Mouse (Mus musculus): ENCODE measurements around the gene Epha1.

Gene Epha1

DNA sequence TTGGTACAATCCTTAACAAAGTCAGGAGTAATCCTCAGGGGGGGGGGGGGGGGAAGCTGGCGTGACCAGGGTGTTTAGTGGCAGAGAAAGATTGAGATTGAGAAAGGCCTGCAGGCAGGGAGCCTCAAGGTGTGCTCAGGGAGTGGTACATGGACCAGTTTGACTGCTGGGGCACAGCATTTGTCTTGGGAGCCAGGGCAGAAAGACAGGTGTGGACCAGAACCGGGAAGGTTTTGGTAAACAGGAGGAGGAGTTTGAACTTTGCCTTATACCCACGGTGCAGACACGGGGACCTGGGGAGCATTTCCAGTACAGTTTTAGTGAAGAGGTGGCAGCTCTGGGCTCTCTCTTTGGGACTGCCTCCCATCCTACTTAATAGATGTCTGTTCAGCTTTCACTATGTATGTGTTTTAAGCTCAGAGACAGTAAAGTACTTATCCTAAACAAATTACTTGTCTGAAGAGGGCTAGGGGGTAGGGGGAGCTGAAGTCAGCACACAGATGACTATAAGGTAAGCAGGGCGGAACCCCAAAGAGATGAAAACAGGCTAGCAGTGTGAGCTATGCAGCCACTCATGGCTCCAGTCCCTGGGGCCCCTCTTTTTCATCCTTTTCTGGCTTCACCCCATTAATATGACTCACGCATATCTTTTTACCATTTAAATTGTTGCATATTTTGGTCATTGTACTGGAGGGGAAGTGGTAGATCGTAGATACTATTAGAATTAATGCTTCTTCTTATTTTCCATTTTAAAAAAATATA is 782 bp upstream of the Epha1 start:
- DNase-seq: no peak

DNA sequence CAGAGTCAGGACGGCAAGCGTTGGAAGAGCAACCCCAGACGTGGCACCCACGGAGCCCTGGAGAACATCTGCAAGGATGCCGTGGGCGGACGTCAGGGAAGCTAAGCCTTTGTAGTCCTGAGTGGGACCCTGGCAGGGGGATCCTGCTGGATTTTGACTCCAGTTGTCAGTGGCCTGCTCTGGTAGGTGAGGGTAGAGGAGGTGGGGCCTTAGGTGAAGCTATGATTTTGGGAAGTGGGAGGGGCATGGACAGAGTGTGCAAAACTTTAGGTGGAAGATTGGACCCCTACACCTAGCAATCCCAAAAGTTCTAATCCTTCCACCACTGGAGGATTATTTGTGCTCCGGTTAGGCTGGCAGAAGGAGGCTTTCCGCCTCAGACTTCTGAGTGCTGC is 650 bp downstream of the Epha1 start:
- DNase-seq: no peak

DNA sequence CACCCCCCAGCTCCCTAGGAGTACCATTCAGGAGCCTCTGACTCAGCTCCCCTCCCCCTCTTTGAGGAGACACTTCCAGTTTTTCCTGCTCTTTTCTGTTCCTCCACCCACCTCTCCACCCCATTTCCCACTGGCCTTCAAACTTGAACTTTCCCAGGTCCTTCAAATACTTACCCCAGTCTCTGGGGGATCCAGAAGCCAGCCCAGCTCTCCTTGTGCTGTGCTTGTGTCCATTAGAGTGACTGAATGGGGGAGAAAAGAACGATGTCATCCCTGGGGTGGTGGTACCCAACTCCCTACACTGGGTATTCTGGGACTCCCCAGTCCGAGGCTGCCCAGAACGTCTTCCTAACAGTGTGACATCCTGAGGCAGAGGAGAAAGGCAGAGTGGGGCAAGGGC is 1.1 kb downstream of the Epha1 start:
- DNase-seq: no peak

DNA sequence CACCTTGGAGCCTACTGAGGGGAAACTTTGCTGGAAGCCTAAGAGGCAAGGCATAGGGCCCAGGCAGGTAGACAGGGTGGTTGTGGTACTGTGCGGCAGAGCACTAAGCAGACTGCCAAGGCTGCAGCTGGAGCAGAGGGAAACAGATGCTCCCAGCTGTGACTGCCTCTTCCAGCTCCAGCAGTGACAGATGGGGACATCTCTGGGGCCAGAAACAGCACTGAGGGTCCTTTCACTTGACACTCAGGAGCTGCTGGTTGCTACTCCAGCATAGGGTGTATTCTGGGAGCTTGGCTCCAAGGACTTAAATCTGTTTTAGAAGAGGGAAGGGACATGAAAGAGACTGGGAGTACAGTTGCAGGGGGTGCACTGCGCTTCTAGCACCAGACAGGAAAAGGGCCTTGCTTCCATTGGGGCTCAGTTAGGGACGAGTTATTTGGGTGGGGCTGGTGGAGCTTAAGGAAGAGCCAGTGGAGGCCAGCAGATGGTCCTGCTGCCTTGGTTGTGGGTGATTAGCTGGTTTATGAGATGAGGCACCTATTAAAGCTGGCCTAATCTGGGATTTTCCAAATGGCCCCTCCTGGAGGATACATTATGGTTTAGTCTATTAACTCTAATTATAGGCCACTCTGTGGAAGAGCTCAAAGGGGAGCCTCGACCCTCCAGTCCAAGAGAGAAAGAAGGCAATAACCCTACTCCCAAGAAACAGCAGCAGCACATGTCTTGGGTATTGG is 2.3 kb downstream of the Epha1 start:
- DNase-seq: no peak

DNA sequence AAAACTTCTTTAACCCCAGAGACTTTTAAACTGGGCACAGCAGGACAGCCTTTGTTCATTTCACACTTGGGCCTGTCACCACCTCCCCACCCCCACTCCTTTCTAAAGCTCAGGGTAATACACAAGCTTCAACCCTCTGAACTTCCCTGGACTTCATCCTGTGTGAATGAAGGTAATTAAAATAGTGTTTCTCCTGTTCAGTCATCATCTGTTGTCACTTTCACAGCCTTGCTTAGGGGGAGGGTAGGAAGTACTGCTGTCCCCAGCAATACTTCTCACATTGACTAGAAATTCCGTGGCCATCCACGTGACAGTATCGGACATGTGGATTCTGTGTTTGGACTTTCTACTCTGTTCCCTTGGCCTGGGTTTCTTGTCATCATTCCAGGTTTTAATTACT is 3.2 kb downstream of the Epha1 start:
- peak; percentile 68 to 79 for DNase-seq

DNA sequence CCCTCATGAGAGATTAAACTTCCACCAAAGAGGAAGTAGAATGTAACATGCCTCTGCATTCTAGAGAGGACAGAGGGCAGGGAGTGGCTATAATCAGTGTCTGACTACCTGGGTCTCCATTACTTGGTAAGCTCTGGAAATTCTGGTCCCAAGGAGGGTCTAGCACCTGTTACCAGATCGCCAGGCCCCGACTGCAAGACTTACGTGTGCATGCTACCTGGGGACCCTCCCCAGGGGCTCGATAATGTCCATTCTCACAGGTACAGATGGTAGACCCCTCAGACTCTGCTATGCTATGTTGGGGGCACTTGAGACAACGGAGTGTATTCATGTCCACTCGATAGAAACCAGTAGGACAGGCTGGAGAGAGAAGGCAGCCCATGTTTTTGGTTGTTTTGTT is 7.9 kb downstream of the Epha1 start:
- no peak for DNase-seq

DNA sequence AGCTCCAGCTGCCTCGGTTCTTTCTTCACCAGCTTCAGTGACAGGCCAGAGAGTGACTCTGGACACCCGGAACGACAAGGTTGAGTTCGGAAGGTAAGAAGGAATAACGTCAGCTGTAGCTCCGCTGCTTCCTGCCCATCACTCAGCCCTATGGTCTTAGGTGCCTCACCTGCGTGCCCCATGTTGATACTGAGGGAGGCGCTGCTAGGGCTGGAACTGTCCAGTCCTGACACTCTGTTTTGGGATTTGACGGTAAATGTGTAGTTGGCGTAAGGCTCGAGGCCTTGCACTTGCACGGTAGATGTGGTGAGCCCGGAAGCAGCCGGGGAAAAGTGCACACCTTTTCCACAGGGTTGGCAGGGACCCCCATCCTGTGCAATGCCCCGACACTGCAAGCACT is 8.5 kb downstream of the Epha1 start:
- no peak for DNase-seq

DNA sequence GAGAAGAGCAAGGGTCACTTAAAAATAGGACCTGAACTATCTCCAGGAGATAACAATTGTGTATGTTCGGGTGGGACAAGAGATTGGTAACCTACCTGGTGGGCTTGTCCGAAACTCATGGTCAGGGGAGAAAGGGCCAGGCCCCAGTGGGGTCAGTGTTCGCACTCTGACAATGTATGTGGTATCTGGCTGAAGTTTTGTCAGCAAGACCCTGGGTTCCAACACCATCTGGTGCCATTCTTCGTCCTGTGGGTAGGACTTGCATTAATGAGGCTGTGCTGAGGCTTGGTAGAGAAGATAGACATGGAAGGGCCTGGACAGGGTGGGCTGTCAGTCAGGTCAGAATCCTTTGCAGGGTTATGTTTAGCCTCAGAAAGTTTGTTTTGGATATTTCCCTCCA is 9.0 kb downstream of the Epha1 start:
- no peak for DNase-seq

DNA sequence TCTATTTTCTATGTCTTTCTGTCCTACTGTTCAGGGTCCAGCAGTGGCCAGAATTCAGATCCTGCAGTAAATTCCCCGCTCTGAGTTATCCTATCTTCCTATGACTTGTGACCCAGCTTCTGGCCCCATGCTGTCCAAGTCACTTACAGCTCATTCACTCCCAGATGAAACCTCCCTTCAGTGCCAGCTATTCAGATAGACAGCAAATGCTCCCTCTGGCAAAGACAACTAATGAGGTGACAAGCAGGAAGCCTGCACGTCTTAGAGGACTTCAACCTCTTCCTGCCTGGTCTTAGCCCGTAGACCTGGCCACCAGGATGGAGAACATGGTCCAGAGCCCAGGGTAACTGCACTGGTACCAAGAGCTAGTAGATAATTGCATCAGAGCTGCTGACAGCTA is 10.1 kb downstream of the Epha1 start:
- no peak for DNase-seq

DNA sequence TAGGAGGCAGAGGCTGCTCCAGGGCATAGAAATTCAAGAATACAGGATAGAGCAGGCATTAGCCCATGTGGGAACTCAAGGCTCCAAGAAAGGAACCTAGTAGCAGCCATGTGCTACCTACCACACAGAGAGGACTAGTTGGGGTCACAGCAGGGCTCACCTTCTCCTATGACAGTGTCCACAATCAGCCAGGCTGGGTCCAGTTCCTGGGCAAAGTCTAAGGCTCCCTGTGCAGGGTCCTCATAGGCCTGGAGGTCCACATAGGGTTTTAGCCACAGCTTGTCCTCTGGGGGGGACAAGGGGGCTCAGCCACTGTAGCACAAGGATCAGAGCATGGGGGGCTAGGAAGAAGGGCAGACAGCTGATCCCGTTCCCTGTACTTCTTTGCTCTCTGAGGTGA is 10.6 kb downstream of the Epha1 start:
- DNase-seq: no peak

DNA sequence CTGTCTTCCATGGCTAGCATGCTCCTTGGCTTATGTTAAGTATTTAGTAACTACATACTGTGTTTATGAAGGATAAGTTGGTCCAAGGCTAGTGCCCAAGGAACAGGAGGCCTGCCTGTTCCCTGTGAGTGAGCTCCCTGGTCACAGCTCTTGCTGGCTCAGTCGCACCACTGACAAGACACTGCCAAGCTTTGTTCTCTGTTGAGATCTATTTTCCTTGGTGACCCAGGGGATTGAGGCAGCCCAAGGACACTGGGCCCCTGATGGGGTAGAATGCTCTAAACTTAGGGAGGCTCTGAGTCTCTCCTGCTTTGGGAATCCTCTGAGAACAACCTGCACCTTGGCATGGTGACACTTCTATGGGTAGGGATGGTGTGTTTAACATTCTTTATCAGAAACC is 11.0 kb downstream of the Epha1 start:
- no peak for DNase-seq

DNA sequence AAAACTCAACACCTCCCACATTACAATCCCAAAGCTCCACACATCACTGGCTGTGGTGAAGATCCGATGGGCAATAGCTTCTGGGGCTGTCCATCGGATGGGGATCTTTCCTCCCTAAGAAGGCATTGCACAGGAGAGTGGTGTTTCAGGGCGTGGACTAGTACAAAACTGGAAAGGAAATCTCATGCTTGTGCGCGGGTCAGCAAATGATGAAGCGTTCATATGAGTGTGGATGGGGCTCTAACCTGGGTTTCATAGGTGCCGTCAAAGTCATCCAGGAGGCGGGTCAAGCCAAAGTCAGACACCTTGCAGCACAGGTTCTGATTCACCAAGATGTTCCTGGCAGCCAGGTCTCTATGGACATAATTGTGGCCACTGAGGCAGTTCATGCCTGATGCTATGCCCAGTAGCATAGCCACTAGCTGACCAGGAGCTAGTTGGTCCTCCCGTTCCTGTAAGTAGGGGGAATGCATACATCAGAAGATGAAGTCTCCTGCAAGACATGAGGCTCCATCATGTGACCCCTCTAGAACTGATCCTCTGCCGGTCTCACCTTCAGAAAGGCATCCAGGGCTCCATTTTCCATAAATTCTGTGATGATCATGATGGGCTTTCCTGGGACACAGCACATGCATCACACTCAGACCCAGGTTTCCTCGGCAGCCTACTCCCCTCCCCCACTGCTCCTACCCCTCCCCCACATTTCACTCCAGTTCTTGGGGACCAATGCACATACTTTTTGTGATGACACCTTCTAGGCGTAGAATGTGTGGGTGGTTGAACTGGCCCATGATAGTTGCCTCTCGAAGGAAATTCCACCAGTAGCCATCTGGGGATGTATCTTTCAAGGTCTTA is 11.8 kb downstream of the Epha1 start:
- DNase-seq: no peak

DNA sequence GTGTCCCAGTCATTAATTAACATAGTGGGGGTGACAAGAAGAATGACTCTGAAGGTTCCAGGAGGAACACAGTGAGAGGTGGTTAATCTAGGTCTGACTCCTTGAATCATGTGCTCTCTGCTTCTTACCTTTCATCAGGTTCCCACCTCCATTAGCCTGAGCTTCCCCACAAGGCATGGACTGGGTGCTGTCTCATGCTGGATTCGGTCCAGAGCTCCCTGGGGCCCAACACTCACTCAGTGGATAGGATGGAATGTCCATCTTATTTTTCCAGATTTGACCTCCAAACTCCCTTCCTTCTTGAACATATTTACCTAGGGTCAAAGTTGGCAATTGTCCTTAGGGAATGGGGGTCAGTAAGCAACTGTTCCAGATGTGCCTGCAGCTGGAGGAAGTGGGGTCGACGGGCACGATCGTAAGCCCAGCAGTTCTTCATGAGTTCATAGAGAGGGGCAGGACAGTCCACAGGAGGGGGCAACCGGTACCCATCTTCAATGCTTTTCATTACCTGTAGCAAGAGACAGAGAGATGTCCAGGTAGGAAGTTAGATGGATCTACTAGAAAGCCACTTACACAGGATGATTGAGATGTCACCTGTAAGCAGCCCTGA is 12.7 kb downstream of the Epha1 start:
- DNase-seq: no peak

DNA sequence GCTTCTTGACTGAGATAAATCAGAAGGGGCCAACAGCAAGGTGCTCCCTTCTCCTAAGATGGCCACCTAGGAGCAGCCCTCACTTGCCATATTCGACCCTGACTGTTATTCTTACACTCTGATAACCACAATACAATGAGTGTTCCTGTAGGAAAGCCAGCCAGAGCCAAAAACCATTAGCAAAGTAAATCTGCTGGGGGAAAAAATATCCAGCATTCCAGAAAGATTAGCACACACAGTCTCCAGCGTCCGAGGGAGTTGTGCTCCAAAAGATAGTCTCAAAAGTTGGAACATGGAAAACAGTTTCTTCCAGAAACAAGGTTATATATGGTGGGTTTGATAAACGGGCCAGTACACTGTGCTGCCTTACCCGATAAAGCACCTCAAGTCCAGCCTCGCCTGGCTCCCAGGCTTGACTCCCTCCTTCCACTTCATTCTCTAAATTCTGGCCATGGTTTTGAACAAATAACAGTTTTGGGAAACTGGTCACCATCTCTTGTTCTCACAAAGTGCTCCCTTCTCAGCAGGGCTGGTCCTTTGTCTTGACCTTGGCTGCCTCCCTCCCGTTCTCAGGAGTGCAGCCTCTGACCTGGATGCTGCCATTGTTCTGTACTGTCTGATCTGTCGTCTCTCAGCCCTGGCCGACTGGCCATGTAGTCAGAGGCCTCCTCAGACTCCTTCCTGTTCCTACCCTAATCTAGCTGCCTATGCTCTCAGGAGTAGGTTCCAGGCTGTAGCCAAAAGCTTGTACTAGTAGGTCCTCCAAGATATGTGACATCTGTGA is 13.5 kb downstream of the Epha1 start:
- DNase-seq: no peak

DNA sequence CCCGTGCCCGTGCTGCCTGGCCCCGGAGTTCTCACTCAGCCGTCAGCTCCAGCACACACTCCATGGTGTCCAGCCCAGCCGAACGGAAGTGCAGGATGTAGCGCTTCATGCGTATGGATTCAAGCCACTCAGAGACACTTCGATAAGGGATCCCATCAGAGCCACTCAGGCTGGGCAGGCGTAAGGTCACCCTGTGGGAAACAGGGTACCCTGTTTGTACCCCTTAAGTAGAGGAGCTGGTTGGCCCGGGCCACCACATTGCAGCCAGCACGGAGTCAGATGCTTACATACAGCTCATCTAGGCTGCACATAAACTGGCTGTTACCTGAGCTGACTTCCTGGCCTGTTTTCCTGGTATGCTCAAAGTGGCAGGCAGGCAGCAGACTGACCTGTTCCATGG is 14.2 kb downstream of the Epha1 start:
- no peak for DNase-seq

DNA sequence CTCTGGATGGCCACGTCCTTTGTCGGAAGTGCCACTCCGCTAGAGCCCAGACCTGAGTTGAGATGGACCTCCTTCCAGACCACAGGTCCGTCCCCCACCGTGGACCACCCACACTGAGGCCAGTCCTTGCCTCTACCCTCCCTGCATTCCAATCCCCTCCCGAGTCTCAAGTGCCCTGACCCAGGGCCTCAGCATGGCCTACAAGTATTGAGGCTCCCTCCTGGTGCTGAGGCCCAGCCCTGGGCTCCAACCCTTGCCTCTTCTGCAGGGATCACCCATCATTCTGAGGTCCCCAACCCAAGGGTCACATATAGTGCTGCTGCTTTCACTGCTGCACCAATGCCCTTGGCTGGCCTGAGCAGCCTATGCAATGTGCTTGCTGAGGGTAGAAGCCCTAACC is 15.2 kb downstream of the Epha1 start:
- no peak for DNase-seq

DNA sequence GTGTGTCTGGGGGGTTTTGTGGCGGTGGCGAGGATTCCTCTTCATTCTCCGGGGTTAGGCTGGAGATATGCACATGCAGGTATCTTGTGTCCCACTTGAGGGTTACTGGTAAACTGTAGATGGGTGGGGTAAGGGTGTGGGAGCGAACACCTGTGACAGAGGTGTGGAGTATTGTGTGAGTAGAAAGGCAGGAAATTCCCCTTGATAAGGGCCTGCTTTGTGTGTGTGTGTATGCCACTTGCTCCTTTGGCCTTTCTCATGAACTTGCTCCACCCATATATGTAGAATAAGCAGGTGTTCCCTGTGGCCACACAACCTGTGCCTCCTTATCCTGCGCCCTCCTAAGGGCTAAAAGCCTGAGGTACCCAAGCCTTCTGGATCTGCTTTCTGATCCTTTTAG is 16.2 kb downstream of the Epha1 start:
- DNase-seq: no peak

DNA sequence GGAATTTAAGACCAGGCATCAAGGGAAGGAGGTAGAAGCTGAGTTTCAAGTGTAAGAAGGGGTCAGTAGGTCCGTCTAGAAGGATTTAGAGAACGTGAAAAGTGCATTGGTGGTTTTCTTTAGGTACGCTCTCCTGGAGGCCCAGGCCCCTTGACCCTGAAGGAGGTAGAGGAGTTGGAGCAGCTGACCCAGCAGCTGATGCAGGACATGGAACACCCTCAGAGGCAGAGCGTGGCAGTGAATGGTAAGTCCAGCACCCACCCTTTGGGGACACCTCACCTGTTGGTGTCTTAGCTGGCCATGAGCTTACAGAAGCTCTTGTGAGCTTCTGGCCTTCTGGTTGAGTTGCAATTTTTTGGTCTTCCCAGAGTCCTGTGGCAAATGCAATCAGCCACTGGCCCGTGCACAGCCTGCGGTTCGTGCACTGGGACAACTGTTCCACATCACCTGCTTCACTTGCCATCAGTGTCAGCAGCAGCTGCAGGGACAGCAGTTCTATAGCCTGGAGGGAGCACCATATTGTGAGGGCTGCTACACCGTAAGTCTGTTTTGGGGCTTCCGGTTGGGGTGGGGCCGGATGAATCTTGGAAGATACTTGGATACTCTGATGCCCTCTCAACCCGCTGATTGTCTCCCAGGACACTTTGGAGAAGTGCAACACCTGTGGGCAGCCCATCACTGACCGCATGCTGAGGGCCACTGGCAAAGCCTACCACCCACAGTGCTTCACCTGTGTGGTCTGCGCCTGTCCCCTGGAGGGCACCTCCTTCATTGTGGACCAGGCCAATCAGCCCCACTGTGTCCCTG is 17.1 kb downstream of the Epha1 start:
- DNase-seq: no peak

DNA sequence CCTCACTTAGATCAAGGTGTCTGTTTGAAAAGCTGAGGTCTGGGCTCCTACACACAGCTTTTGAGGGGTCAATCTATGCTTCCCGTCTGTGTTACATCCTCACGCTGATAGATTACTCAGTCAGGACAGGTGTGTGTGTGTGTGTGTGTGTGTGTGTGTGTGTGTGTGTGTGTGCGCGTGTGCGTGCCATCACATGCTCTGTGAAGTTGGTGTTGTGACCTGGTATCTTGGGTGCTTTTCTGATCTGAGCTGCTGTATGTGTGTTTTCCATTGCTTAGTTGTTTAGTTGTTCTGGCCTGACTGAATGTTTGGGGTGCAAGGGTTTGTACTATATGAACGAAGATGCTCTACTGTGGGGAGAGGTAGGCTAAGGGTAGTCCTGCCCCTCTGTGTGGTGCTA is 17.7 kb downstream of the Epha1 start:
- no peak for DNase-seq

DNA sequence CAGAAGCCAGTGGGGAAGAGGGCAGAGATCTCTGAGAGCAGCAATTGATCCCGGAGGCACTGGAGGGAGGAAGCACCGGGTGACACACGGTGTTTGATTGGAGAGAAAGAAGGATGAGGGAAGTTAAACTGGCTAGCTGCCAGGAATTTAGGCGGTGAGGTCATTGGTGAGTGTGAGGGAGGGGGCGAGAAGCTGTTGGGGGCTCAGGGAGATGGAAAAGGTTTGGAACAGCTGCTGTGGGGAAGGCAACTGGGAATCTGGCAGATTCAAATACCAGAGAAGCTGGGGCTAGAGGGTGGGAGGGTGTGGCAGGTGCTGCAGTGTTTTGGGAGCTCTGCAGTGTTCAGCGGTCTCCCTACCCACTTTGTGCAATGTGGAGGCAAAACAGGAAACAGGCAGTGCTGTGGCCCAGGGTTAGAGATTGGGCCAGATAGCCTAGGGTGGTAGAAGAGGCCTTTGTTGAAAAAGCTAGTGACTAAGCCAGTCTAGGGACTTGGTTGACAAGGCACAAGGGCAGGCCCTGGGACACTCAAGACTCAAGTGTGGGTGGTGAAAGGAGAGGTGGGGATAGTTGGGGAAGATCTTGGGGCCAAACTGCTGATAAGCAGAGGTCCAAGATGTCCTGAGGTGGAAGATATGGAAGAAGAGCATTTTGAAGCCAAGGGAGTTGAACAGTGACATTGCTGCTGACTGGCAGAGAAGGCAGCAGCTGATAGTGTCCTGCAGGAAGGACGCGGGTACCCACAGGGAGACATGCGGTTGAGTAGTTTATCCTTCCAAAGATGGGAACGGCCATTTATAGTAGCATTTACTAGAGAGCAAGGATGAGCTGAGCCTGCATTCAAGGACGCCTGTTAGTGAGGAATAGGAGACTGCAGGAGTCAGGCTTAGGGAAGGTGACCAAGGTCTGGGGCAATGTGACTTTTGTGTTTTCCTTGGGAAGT is 18.7 kb downstream of the Epha1 start:
- no peak for DNase-seq
